Mouse (Mus musculus) CD8-positive naive resting alpha-beta T cell, adult 57 days (primary cell): ENCODE results near the gene Scyl2. TPM values are rescaled to one million over a fixed set of nuclear protein-coding genes. Genes with fewer than 3 reads are reported as not detected.

ENCODE experiments used
- total RNA-seq: library from RNA; stranded (reverse); gene quantifications from one replicate; pipeline ENCODE4 v1.2.4, GENCODE M21; 2023

Scyl2 gene
- 31.0 TPM for total RNA-seq

DNA sequence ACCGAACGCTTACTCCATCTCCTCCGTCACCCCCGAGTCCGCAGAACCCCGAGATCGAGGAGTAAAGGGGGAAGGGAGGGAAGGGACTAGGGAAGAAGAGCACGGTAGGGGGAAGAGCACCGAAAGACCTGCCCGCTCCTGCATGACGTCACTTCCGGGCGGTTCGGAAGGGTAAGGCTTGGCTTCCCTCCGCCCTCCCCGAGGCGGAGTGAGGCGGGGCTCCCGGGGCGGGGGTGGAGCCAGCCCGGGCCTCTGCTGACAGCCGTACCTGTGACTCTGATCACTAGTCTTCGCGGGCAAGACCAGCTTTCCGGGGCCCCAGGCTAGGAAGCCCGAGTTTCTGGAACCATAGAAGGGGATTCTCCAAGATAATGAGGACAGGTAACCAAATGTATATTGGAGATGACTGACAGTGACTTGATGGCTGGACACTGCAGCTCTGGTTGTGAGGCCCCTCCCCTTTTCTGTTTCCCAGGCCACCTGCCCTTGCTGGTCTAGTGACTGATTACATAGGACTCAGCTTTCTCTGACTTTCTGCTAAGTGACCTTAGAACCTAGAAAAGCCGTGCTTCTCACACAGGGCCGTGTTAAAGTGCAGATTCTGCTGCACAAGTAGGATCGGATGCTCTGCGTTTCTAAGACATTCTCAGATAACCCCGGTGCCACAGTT, at the start of gene Scyl2:
TSS of gene Scyl2 (minus strand) at position 147 of the 670 bp plus-strand sequence.

DNA sequence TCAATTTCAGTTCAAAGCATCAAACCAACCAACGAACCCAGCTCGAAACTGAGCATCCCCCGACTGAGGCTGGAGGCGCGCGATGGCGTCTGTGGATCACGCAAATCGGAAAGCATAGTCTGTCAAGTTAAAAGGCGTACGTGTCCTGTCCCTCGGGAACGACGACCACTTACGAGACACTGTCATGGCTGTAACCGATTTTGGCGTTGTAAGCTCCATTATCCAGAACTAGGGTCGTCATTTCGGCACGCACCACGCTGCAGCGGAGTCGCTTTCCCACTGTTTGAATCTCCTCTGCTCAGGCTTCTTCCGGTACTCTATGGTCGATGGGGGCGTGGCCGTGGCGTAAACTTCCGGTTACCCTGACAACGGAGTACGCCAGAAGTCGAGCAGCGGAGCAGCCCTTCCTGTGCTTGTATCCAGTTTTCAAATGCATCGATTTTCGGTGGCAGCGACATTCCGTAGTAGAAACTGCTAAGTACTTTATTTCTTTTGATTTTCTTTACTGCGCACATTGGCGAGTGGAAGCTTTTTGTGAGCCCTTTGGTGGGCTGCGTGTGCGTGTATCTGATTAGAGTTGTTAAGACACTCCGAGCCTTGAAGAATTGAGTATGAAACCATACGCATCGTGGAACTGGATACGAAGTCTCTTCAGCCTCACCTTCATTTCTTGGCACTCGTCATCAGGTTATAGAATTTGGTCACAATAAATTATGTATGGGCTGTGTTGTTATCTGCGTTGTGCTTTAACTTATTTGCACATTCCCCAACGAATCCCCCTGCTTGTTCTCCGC, 46.1 kb upstream of the Scyl2 start, which contains the start of gene Actr6:
TSS of gene Actr6 (minus strand) at position 295 of the 794 bp plus-strand sequence.

DNA sequence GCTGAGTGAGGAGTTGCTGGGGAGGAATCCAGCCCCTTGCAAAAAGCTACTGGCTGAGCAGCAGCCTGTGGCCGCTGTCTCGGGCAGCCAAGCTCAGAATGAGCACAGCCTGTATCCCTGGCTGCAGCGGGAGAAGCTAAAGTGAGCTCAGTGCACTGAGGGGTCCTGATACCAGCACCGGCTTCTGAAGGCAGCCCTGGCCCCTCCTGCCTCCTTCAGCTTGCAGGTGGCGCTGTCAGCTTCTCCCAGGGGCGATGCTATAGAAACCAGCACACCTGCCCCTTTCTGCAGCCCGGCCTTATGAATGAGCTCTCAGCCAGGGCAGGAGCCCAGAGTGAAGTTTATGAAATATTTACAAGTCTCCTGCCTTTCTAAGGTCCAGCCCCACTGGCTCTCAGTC, 65.0 kb downstream of the Scyl2 start, which contains the start of gene Slc17a8:
TSS of gene Slc17a8 (minus strand) at position 125 of the 400 bp plus-strand sequence.

Other genes starting within 250 kb of the Scyl2 start
- 1.5 TPM for gene Gas2l3, start 242.3 kb downstream of the Scyl2 start, total RNA-seq
- not detected for gene Nr1h4, start 152.7 kb downstream of the Scyl2 start, total RNA-seq
- 0.28 TPM for gene Slc17a8, start 65.0 kb downstream of the Scyl2 start, total RNA-seq
- gene Actr6, start 46.0 kb upstream of the Scyl2 start, total RNA-seq: 24.3 TPM
- 52.7 TPM for gene Uhrf1bp1l, start 58.7 kb upstream of the Scyl2 start, total RNA-seq
- not detected for gene Anks1b, start 187.2 kb upstream of the Scyl2 start, total RNA-seq